Mouse (Mus musculus): Measurements from ENCODE around the gene Fam155a. TPM values are rescaled to one million over a fixed set of nuclear protein-coding genes. Genes with fewer than 3 reads are reported as not detected.
"Not testable (repeated sequence)": the region's sequence is repeated elsewhere in the genome, so short reads cannot be mapped to it uniquely, and the experiment has no call there.

The Fam155a gene
- polyA plus RNA-seq (2015; fragmentation: Nextera tagmentation; extraction: Ambion mirVana), result 1.2 and 1.9 TPM in 2 replicates

DNA sequence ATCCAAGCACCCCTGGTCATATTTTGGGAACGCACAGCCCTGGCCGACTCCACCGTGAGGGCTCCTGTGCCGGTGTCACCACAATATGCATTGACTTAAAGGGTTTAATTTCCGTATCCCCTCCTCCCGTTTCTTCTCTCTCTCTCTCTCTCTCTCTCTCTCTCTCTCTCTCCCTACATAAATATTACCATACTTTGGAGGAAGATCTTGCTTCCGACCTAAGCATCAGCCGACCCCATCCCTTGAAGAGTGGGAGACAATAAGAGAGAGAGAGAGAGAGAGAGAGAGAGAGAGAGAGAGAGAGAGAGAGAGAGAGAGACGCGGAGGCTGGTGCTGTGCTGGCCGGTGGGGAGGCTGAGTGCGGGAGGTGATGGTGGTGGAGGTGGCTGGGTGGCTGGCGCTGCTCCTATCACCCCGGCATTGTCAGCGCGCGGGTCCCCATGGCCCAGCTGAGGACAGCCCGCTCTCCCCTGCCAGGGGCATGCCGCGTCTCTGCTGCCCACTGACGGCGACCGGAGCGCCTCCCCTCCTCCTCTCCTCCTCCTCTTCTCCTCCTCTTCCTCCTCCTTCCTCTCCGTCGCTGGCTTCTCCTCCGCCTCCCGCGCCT, at the start of gene Fam155a:
TSS of gene Fam155a (minus strand) at position 163 of the 607 bp plus-strand sequence.
- WGBS, result under 1% methylated on average over 27 of the region's 29 CpGs
- H3K4me2 ChIP-seq, result peak within 1 kb of the TSS; percentile 88
- peak within 1 kb of the TSS; percentile 44 for H3K4me3 ChIP-seq (replicated peaks)
- H3K4me1 ChIP-seq, result peaks cover 18% of the 10 kb centered on the region
- H3K36me3 ChIP-seq, result no peaks in the 10 kb centered on the region
- peaks cover 41% of the 10 kb centered on the region for H3K27me3 ChIP-seq (replicated peaks)
- H3K9ac ChIP-seq, result no peak within 1 kb of the TSS
- ATAC-seq (ENCODE audit: insufficient read depth, low FRiP score, low read depth), result no peak
- no peaks in the 10 kb centered on the region for H3K9me3 ChIP-seq
- no peak within 1 kb of the TSS for H3K27ac ChIP-seq

DNA sequence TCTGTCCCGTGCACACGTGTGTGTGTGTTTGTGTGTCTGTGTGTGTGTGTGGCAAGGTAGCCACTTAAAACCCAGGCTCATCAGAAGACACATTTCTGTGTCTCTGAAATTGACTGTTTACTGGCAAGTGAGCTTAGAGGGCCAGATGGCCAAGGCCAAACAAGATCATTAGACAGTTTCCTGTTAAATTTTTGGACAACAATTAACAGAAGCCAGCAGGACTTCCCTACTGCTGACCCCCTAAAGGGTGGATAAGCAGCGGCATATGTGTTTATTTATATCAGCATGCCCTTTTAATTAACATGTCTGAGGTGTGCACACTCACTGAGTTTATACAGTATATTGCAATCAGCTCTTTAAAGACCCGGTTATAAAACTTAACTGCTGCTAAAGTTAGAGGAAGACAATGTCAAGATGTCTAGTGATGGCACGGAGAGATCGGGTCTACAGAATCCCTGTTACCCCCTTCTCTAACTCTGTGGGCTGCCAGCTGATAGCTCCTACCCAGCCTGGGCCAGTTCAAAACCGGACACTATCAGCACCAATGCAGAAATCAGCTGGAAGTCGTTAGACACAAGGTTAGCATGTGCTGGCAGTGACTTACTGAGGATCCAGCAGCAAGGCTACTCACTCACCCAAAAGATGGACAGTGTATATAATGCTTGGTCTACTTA, 42.4 kb upstream of the Fam155a start:
- 65% methylated on average over 8 of the region's 8 CpGs for WGBS
- H3K27ac ChIP-seq, result no peak overlapping the region
- H3K9ac ChIP-seq, result no peak overlapping the region
- ATAC-seq (ENCODE audit: insufficient read depth, low FRiP score, low read depth), result no peak
- H3K4me3 ChIP-seq (replicated peaks), result no peak overlapping the region
- no peak overlapping the region for H3K4me2 ChIP-seq
- no peaks in the 10 kb centered on the region for H3K27me3 ChIP-seq (replicated peaks)
- H3K4me1 ChIP-seq, result no peaks in the 10 kb centered on the region
- H3K9me3 ChIP-seq, result no peaks in the 10 kb centered on the region
- no peaks in the 10 kb centered on the region for H3K36me3 ChIP-seq

DNA sequence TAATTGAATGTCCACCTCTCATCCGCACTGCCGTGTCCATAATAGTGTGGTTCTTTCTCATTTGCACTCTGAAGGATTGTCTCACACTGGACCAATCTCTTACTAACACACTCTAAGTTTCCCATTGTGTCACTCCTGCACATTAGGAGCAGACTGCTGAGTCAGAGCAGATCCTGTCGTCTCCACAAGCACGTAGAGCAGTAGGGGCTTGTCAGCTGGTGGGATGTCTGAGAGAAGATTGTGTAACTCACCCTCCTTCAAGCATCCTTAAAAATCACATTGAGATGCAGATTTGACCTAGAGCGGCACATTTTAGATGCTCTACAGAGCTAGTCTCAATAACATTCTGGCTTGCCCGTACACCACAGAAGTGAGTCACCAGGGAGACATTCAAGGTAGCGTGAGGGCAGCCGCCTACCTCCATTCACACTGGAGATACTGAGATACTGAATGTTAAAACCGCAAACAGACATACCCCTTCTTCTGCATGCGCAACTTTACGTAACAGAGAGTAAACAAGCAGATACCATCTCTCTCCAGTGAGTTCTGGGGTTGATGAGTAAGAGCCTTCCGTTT, 40.1 kb upstream of the Fam155a start:
- Histone ChIP-seq H3K4me2 (no peak overlapping the region), H3K27ac (no peak overlapping the region), H3K9me3 (no peaks in the 10 kb centered on the region), H3K4me3 (replicated peaks) (no peak overlapping the region), H3K4me1 (no peaks in the 10 kb centered on the region), H3K9ac (no peak overlapping the region), H3K36me3 (no peaks in the 10 kb centered on the region), H3K27me3 (replicated peaks) (no peaks in the 10 kb centered on the region)
- no peak for ATAC-seq (ENCODE audit: insufficient read depth, low FRiP score, low read depth)
- WGBS, result 74% methylated on average over 12 of the region's 12 CpGs

DNA sequence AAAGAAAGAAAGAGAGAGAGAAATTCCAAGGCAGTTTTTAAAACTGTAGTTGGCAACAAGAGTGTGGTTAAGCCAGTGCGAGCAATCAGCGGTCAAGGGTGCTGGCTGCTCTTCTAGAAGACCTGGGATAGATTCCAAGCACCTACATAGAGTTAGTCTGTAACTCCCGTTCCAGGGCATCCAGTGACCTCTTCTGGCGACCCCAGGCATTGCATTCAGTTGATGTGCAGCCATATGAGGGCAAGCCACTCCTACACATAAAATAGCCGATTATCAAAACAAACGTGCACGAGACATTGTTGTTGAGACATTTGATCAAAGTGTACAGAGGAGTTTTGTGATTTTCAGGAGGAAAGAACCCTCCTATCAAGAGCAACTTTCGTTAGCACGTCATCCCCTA, 37.6 kb upstream of the Fam155a start:
- Histone ChIP-seq H3K4me1 (no peaks in the 10 kb centered on the region), H3K4me3 (replicated peaks) (no peak overlapping the region), H3K9ac (no peak overlapping the region), H3K36me3 (no peaks in the 10 kb centered on the region), H3K4me2 (no peak overlapping the region), H3K27me3 (replicated peaks) (no peaks in the 10 kb centered on the region), H3K27ac (no peak overlapping the region), H3K9me3 (no peaks in the 10 kb centered on the region)
- no peak for ATAC-seq (ENCODE audit: insufficient read depth, low FRiP score, low read depth)
- WGBS, result 79% methylated on average over 9 of the region's 9 CpGs

DNA sequence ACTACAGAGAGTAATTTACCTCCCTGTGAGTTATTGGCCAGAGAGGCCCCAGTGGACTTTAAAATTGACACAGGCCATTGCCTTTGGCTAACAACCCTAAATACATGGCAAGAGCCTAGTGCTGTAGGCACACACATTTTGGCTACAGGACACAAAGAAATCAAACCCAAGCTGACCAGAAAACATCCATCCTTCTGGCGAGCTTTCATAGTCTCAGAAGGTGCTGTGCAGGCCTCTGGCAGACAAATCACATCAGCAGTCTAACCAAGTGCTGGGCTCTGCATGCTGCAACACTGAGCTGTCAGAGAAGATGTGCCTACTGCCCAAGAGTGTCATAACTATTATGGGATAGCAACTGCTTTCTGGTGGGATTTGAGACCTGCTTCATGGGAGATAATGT, 34.7 kb upstream of the Fam155a start:
- H3K4me2 ChIP-seq, result no peak overlapping the region
- ATAC-seq (ENCODE audit: insufficient read depth, low FRiP score, low read depth), result no peak
- H3K27me3 ChIP-seq (replicated peaks), result no peaks in the 10 kb centered on the region
- H3K9me3 ChIP-seq, result no peaks in the 10 kb centered on the region
- H3K27ac ChIP-seq, result no peak overlapping the region
- WGBS, result 65% methylated on average over 1 of the region's 1 CpGs
- no peak overlapping the region for H3K4me3 ChIP-seq (replicated peaks)
- H3K9ac ChIP-seq, result no peak overlapping the region
- no peaks in the 10 kb centered on the region for H3K4me1 ChIP-seq
- no peaks in the 10 kb centered on the region for H3K36me3 ChIP-seq

DNA sequence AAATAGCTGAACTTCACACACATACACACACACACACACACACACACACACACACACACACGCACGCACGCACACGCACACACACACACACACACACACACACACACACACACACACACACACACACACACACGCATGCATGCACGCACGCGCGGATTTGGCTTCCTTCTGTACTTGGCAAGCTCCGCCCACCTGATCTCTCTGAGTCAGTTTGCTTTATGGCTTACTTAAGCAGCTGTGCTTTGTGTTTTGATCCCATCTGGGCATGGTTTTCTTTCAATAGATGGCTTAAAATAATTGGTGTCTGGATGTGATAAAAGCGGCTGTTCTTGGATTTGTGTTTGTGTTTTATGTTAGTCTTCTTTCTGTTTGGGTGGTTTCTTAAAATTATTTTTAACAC, 29.4 kb upstream of the Fam155a start:
- not testable (repeated sequence) for H3K4me1 ChIP-seq; H3K4me3 ChIP-seq (replicated peaks); H3K36me3 ChIP-seq; H3K9ac ChIP-seq; H3K27me3 ChIP-seq (replicated peaks); H3K27ac ChIP-seq; ATAC-seq (ENCODE audit: insufficient read depth, low FRiP score, low read depth); H3K4me2 ChIP-seq; H3K9me3 ChIP-seq
- 61% methylated on average over 8 of the region's 11 CpGs for WGBS

DNA sequence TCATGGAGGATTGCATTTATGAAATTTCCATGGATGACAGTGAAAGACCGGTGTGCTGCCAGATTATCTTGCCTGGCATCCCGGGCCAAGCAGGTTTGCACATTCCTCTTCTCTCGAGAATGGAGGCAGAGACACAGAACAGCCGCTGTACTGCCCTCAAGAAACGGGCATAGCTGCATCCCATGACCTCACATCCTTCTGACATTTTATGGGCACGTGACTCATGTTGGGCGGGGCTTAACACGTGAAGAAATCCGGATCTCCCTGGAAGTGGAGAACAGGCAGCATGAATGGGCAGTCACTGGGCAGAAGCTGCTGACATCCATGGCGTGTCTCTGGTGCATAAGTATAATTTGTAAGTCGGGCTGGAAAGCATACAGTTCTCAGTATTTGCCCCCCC, 29.0 kb upstream of the Fam155a start:
- no peak overlapping the region for H3K9ac ChIP-seq
- no peaks in the 10 kb centered on the region for H3K4me1 ChIP-seq
- no peak overlapping the region for H3K4me2 ChIP-seq
- no peak overlapping the region for H3K27ac ChIP-seq
- H3K9me3 ChIP-seq, result no peaks in the 10 kb centered on the region
- H3K36me3 ChIP-seq, result no peaks in the 10 kb centered on the region
- ATAC-seq (ENCODE audit: insufficient read depth, low FRiP score, low read depth), result no peak
- WGBS, result 83% methylated on average over 11 of the region's 11 CpGs
- no peak overlapping the region for H3K4me3 ChIP-seq (replicated peaks)
- no peaks in the 10 kb centered on the region for H3K27me3 ChIP-seq (replicated peaks)

DNA sequence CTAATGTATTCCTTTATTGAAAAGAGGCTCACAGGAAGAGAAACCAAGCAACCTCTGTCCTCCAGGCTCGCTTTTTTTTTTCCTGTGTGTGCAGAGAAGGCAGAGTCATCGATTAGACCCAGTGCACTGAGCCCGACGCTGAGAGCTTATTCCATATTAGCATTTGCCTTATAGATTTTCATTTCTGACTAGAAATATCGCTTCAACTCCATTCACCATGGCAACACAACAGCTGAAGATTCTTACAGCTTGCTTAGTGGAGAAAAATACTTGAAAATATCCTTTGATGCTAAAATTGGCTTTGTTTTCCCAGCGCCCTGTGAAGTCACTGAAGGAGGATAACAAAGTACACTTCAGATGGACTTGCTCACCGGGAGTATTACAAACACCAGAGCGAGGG, 26.6 kb upstream of the Fam155a start:
- 78% methylated on average over 8 of the region's 8 CpGs for WGBS
- no peak for ATAC-seq (ENCODE audit: insufficient read depth, low FRiP score, low read depth)
- no peak overlapping the region for H3K27ac ChIP-seq

DNA sequence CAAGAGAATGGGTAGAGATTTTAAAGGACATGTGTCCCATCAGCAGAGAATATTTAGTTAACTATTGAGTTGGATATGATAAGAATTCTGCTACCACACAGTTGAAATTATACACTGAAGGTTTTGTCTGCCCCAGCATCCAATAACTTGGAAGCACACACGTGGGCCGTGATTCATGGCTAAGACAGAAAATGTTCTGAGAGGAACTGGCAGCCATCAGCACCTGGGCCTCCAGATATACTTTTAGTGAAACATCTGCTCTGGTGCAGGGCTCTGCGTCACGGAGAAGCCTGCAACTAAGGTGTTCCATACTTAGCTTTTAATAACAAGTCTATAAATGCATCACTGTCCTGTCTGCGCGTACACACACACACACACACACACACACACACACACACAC, 24.8 kb upstream of the Fam155a start:
- ATAC-seq (ENCODE audit: insufficient read depth, low FRiP score, low read depth), result no peak
- Histone ChIP-seq H3K9me3 (no peaks in the 10 kb centered on the region), H3K27ac (no peak overlapping the region), H3K4me2 (no peak overlapping the region), H3K9ac (no peak overlapping the region), H3K36me3 (no peaks in the 10 kb centered on the region), H3K27me3 (replicated peaks) (no peaks in the 10 kb centered on the region), H3K4me1 (no peaks in the 10 kb centered on the region), H3K4me3 (replicated peaks) (no peak overlapping the region)
- 80% methylated on average over 6 of the region's 6 CpGs for WGBS

More for the DNA sequence above, 26.6 kb upstream of the Fam155a start:
- Histone ChIP-seq H3K9me3 (no peaks in the 10 kb centered on the region), H3K4me2 (no peak overlapping the region), H3K27me3 (replicated peaks) (no peaks in the 10 kb centered on the region), H3K9ac (no peak overlapping the region), H3K36me3 (no peaks in the 10 kb centered on the region), H3K4me3 (replicated peaks) (no peak overlapping the region), H3K4me1 (no peaks in the 10 kb centered on the region)

DNA sequence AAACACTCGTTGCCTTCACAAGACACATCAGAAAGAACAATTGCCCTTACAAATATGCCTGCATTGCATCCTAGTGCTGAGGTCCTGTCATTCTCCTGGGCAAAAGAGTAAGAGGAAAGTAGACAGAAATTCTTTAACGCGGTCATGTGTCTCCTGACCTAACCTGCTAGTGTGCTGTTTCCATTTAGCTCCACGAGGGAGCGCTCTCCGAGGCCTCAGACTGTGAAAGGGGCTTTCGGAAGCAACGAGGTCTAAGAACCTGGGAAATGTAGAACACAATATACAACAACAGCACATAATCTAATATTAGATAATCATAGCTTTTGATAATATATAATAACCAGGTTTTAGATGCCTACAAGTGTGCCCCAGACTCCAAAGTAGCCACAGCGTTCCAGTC, 22.4 kb upstream of the Fam155a start:
- no peak overlapping the region for H3K4me3 ChIP-seq (replicated peaks)
- no peaks in the 10 kb centered on the region for H3K4me1 ChIP-seq
- no peaks in the 10 kb centered on the region for H3K36me3 ChIP-seq
- H3K4me2 ChIP-seq, result no peak overlapping the region
- ATAC-seq (ENCODE audit: insufficient read depth, low FRiP score, low read depth), result no peak
- WGBS, result 68% methylated on average over 9 of the region's 9 CpGs
- H3K9me3 ChIP-seq, result no peaks in the 10 kb centered on the region
- no peaks in the 10 kb centered on the region for H3K27me3 ChIP-seq (replicated peaks)
- H3K27ac ChIP-seq, result no peak overlapping the region
- H3K9ac ChIP-seq, result no peak overlapping the region

DNA sequence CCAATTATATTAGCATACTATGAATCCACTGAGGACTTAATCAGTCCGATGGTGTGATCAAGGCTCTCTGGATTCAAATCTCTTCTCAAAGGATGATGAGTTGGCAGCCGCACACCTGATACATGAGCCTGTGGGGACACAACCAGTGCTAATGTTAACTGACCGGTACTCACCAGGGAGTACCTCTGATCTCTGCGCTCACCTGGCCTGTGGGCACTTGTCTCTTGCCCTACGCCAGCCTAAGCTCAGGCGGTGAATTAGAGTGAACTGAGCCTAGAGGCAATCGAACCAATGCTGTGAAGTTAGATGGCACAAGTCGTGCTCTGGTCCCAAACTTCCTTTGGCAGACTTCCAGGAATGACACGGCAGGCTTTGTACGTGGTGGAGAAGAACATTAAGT, 9.4 kb upstream of the Fam155a start:
- no peak overlapping the region for H3K4me3 ChIP-seq (replicated peaks)
- no peaks in the 10 kb centered on the region for H3K9me3 ChIP-seq
- H3K4me2 ChIP-seq, result no peak overlapping the region
- H3K9ac ChIP-seq, result no peak overlapping the region
- no peak overlapping the region for H3K27ac ChIP-seq
- ATAC-seq (ENCODE audit: insufficient read depth, low FRiP score, low read depth), result no peak
- 78% methylated on average over 10 of the region's 10 CpGs for WGBS
- H3K36me3 ChIP-seq, result no peaks in the 10 kb centered on the region
- no peaks in the 10 kb centered on the region for H3K4me1 ChIP-seq
- H3K27me3 ChIP-seq (replicated peaks), result no peaks in the 10 kb centered on the region

DNA sequence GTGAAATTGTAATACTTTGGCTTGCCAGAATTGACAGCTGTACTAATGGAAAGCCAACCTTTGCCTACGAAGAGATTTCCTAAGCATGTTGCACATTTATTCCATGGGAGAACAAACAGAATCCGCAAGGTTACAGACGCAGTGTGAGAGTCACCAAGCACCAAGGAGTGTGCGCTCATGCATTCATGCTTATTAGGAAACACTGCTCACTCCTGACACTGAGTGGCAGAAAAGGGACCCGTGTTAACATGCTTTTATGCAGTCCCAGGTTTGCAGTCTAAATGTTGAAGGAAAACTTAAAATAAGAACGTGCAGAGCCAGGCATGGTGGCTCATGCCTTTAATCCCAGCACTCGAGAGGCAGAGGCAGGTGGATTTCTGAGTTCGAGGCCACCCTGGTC, 7.2 kb upstream of the Fam155a start:
- ATAC-seq (ENCODE audit: insufficient read depth, low FRiP score, low read depth), result no peak
- no peaks in the 10 kb centered on the region for H3K36me3 ChIP-seq
- WGBS, result 76% methylated on average over 8 of the region's 8 CpGs
- peaks cover 5% of the 10 kb centered on the region for H3K27me3 ChIP-seq (replicated peaks)
- no peak overlapping the region for H3K4me3 ChIP-seq (replicated peaks)
- H3K4me1 ChIP-seq, result no peaks in the 10 kb centered on the region
- H3K9me3 ChIP-seq, result no peaks in the 10 kb centered on the region
- H3K9ac ChIP-seq, result no peak overlapping the region
- H3K4me2 ChIP-seq, result no peak overlapping the region
- no peak overlapping the region for H3K27ac ChIP-seq
